Mouse (Mus musculus): ENCODE results near the gene Pin1. TPM values are rescaled to one million over a fixed set of nuclear protein-coding genes. Genes with fewer than 3 reads are reported as not detected.
A peak's percentile ranks its signal among the peaks of the same experiment; 100 is the strongest.

The Pin1 gene
- total and polyA plus RNA-seq, 3 experiments, result 17.8 to 20.8 (median 18.6) TPM

GRCm38 (mm10) chr9:20639486-20639885 lies 12.4 kb upstream of the Pin1 start:
- Histone ChIP-seq H3K4me3 (no peak overlapping the region), H3K27ac (no peak overlapping the region), H3K9ac (ENCODE audit: low read depth, low read length) (no peak overlapping the region), H3K79me2 (replicated peaks; ENCODE audit: control insufficient read depth, insufficient read depth, low read length) (peaks cover 5% of the 10 kb centered on the region), H3K4me1 (ENCODE audit: control insufficient read depth, insufficient read depth, low read length) (peaks cover 2% of the 10 kb centered on the region; the same call in 1 of the 2 replicates), H3K27me3 (ENCODE audit: control insufficient read depth, insufficient read depth, low read length) (no peaks in the 10 kb centered on the region), H3K36me3 (ENCODE audit: control insufficient read depth, insufficient read depth, low read length) (no peaks in the 10 kb centered on the region; the same call in 1 of the 2 replicates)
- TF ChIP-seq CTCF (IDR thresholded peaks at IDR 0.05), result no peak
- TF ChIP-seq POLR2A (IDR thresholded peaks at IDR 0.05; ENCODE audit: insufficient read depth, low read depth, low read length), result no peak
- no peak for TF ChIP-seq EP300 (IDR thresholded peaks at IDR 0.05; ENCODE audit: insufficient read depth, low read depth, low read length)
- intact Hi-C loops (cut with DNase I), result no loop called here
- DNase-seq, result no peak
- 84% methylated on average over 4 of the region's 4 CpGs for WGBS

DNA sequence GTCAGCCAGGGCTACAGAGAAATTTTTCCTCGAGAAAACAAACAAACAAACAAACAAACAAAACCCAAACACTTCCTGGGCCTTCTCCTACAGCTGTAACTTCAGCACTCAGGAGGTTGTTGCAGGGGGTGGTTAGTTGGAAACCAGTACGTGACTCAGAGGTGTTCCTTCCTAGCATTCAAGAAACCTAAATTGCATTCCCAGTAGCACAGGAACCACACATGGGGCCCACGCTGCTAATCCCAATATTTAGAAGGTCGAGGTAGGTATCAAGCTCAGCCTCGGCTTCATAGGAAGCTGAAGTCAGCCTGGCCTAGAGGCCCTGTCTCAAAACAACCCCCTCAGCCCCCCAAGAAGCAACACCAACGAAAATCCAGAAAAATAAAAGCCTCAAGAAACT lies 10.4 kb upstream of the Pin1 start:
- Histone ChIP-seq H3K4me1 (ENCODE audit: control insufficient read depth, insufficient read depth, low read length) (peaks cover 5% of the 10 kb centered on the region), H3K36me3 (ENCODE audit: control insufficient read depth, insufficient read depth, low read length) (no peaks in the 10 kb centered on the region; the same call in 1 of the 2 replicates), H3K4me3 (peak overlapping the region; percentile 99), H3K9ac (ENCODE audit: low read depth, low read length) (peak overlapping the region; percentile 16), H3K27me3 (ENCODE audit: control insufficient read depth, insufficient read depth, low read length) (no peaks in the 10 kb centered on the region), H3K79me2 (replicated peaks; ENCODE audit: control insufficient read depth, insufficient read depth, low read length) (peaks cover 5% of the 10 kb centered on the region), H3K27ac (peak overlapping the region; percentile 92)
- WGBS, result 3% methylated on average over 6 of the region's 6 CpGs
- intact Hi-C loops (cut with DNase I), result loop anchor here (10.0 kb wide), 2 partner anchors 117 to 147 kb away; partner anchors contain the start of genes Zfp266 and Zfp426
- DNase-seq, result no peak
- TF ChIP-seq CTCF (IDR thresholded peaks at IDR 0.05), result no peak
- no peak for TF ChIP-seq POLR2A (IDR thresholded peaks at IDR 0.05; ENCODE audit: insufficient read depth, low read depth, low read length)
- TF ChIP-seq EP300 (IDR thresholded peaks at IDR 0.05; ENCODE audit: insufficient read depth, low read depth, low read length), result no peak

DNA sequence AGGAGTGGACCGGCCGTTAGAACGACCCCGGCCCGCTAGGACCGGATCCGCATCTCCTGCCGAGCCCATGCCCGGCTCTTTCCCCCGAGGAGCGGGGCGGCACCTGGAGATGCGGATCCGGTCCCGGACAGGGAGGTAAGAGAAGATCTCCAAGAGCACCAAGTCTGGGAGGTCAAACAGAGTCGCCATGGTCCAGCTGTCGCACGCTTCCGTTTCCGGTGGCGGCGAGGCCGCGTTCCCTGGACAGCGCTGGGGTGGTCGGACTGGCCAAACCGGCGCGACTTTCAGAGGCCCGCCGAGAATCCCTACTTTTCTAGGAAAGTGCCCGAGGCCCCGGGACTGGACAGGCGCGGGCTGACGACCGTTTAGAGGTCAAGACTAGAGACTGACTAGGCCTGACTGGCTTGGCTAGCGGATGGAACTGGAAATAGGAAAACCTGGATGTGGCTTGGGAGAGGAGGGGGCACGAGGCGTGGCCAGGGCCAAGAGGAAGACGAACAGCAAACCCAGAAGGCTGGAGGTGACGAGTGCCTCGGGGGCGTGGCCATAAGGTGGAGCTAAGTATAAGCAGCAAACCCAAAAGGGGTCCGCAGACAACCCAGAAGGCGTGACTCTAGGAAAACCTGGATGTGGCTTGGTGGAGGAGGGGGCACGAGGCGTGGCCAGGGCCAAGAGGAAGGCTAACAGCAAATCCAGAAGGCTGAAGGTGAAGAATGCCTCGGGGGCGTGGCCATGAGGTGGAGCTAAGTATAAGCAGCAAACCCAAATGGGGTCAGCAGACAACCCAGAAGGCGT lies 9.6 kb upstream of the Pin1 start, which contains the start of gene Ubl5:
Gene Ubl5 (plus strand): TSS at position 778 of the 795 bp plus-strand sequence.
- peaks cover 5% of the 10 kb centered on the region for H3K4me1 ChIP-seq (ENCODE audit: control insufficient read depth, insufficient read depth, low read length)
- intact Hi-C loops (cut with DNase I), result loop anchor here (2.0 to 10.0 kb wide), 4 partner anchors 35 to 147 kb away; partner anchors contain the start of genes Zfp266, Zfp426 and Zfp846
- H3K27me3 ChIP-seq (ENCODE audit: control insufficient read depth, insufficient read depth, low read length), result no peaks in the 10 kb centered on the region
- H3K27ac ChIP-seq, result peak within 1 kb of the TSS; percentile 92
- H3K36me3 ChIP-seq (ENCODE audit: control insufficient read depth, insufficient read depth, low read length), result no peaks in the 10 kb centered on the region; the same call in 1 of the 2 replicates
- H3K9ac ChIP-seq (ENCODE audit: low read depth, low read length), result peak within 1 kb of the TSS; percentile 84
- peak; percentile 70 to 73 for DNase-seq
- no peak for TF ChIP-seq CTCF (IDR thresholded peaks at IDR 0.05)
- TF ChIP-seq EP300 (IDR thresholded peaks at IDR 0.05; ENCODE audit: insufficient read depth, low read depth, low read length), result no peak
- TF ChIP-seq POLR2A (IDR thresholded peaks at IDR 0.05; ENCODE audit: insufficient read depth, low read depth, low read length), result 0 out of 2 replicates have a peak, but pooled peaks have one; percentile 21
- H3K79me2 ChIP-seq (replicated peaks; ENCODE audit: control insufficient read depth, insufficient read depth, low read length), result peaks cover 5% of the 10 kb centered on the region
- 2% methylated on average over 51 of the region's 51 CpGs for WGBS
- H3K4me3 ChIP-seq, result peak within 1 kb of the TSS; percentile 99

DNA sequence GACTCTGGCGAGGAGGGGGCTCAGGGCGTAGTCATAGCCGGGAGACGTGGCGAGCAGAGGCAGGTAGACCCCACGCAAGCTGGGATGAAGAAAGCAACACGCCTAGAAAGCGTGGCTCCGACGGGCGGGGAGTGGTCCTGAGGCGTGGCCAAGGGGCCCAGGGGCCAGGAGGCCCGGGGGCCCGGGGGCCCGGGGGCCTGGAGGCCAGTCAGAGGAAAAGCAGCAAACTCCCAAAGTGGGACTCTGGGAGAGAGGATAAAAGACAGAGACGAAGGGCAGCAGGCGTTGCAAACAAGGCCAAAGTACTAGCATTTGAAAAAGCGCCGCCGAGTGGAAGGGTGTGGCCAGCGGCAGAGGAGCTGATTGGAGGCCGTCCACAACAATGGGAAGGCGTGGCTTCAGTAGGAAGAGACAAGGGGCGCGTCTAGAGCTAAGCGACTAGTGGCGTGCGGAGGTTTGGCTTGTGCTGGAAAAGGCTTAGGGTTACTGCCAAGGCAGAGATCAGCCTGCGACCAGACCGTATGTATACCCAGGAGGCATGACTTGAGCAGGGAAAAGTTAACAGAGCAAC lies 8.9 kb upstream of the Pin1 start:
- Histone ChIP-seq H3K79me2 (replicated peaks; ENCODE audit: control insufficient read depth, insufficient read depth, low read length) (peaks cover 5% of the 10 kb centered on the region), H3K27me3 (ENCODE audit: control insufficient read depth, insufficient read depth, low read length) (no peaks in the 10 kb centered on the region), H3K4me3 (peak overlapping the region; percentile 99), H3K4me1 (ENCODE audit: control insufficient read depth, insufficient read depth, low read length) (peaks cover 5% of the 10 kb centered on the region), H3K27ac (peak overlapping the region; percentile 92), H3K9ac (ENCODE audit: low read depth, low read length) (peak overlapping the region; percentile 34), H3K36me3 (ENCODE audit: control insufficient read depth, insufficient read depth, low read length) (no peaks in the 10 kb centered on the region; the same call in 1 of the 2 replicates)
- intact Hi-C loops (cut with DNase I), result loop anchor here (2.0 to 10.0 kb wide), 4 partner anchors 36 to 148 kb away; partner anchors contain the start of genes Zfp266, Zfp426 and Zfp846
- peak; percentile 66 for TF ChIP-seq POLR2A (IDR thresholded peaks at IDR 0.05; ENCODE audit: insufficient read depth, low read depth, low read length)
- 0 out of 2 replicates have a peak, but pooled peaks have one; percentile 34 for TF ChIP-seq EP300 (IDR thresholded peaks at IDR 0.05; ENCODE audit: insufficient read depth, low read depth, low read length)
- peak; percentile 45 for TF ChIP-seq CTCF (IDR thresholded peaks at IDR 0.05)
- WGBS, result under 1% methylated on average over 30 of the region's 30 CpGs
- DNase-seq, result peak; percentile 82 to 88

DNA sequence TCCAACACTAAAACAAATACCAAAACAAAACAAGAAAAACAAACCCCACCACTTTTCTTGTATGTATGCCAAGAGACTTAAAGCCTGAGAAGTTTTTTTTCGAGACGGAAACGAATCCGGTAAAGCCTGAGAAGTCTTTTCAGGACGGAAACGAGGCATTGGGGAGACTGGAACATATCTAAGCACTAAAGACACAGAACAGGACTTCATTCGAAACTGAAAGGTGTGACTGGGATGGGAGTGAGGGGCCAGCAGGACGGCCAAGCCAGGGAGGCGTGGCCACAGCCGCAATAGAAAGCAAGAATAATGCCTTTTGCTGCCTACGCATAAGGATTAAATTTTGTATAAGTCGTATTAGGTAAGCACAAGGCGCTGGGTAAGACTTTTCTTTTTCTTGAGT lies 8.1 kb upstream of the Pin1 start:
- no peak for DNase-seq
- intact Hi-C loops (cut with DNase I), result loop anchor here (2.0 to 10.0 kb wide), 4 partner anchors 37 to 149 kb away; partner anchors contain the start of genes Zfp266, Zfp426 and Zfp846
- Histone ChIP-seq H3K4me3 (peak overlapping the region; percentile 99), H3K79me2 (replicated peaks; ENCODE audit: control insufficient read depth, insufficient read depth, low read length) (peaks cover 3% of the 10 kb centered on the region), H3K27me3 (ENCODE audit: control insufficient read depth, insufficient read depth, low read length) (no peaks in the 10 kb centered on the region), H3K36me3 (ENCODE audit: control insufficient read depth, insufficient read depth, low read length) (no peaks in the 10 kb centered on the region; the same call in 1 of the 2 replicates), H3K4me1 (ENCODE audit: control insufficient read depth, insufficient read depth, low read length) (peaks cover 5% of the 10 kb centered on the region), H3K9ac (ENCODE audit: low read depth, low read length) (peak overlapping the region; percentile 47), H3K27ac (peak overlapping the region; percentile 92)
- 2% methylated on average over 13 of the region's 13 CpGs for WGBS
- TF ChIP-seq POLR2A (IDR thresholded peaks at IDR 0.05; ENCODE audit: insufficient read depth, low read depth, low read length) (no peak), CTCF (IDR thresholded peaks at IDR 0.05) (no peak), EP300 (IDR thresholded peaks at IDR 0.05; ENCODE audit: insufficient read depth, low read depth, low read length) (no peak)
